Mouse (Mus musculus): ENCODE data around the gene Tnfrsf23.
A peak's percentile ranks its signal among the peaks of the same experiment; 100 is the strongest.
"Not testable (repeated sequence)": the region's sequence is repeated elsewhere in the genome, so short reads cannot be mapped to it uniquely, and the experiment has no call there.

The Tnfrsf23 gene

DNA sequence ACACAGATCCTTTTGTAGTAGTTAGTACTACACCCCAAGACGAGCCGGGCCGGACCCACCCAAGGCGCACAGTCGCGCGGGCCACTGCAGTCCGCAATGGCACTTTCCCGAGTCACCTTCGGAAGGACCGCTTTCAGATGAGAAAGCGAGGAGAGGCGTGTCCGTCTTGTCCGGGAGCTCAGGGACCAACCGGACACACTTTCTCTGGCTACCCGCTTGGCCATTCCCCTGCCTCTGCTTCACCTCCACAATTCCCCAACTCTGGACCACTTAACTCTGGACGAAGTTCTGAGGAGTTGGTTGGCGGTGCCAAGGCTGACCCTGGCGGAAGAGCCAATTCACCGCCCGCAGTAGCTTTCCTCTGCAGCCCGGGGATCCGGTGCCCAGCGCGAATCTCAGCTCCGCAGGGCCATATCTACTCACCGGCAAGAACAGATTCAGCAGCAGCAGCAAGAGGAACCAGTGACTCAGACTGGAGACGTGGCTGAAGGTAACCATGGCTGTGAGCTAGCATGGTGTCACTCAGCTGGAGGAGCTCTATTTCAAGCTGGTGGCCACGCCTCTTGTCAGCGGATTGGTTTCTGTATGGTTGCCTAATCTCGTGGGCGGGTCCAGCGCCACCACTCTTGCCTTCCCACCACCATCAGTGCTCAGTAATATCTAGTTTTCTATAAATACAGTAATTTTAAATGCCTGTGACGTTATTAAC is at the start of gene Tnfrsf23:
Tnfrsf23 (minus strand) TSS at position 514 of the 709 bp plus-strand sequence.
- DNase-seq (ENCODE audit: low read depth, low spot score): peak; percentile 74

- DNase-seq (ENCODE audit: low read depth, low spot score): no peak
Measured at GRCm38 (mm10) chr7:143733746-143734145, 48.1 kb upstream of the Tnfrsf23 start.

DNA sequence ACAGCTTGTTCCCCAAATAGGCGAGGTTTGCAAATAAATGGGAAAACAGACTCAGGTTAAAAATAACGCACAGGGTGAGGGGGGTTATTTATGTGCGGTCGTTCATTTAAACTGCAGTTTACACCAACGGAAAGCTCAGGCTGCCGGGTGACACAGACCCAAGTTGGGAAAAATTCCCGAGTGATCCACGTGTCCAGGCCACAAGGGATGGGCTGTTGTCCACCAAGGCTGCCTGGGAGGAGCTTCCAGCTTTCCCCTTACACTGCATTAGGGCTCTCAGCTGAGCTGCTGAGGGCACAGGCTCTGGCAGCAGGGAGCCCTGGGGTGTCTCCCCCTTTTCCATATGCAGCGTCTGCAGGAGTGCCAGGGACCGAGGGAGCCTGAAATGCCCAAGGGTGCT is 44.2 kb upstream of the Tnfrsf23 start:
- no peak for DNase-seq (ENCODE audit: low read depth, low spot score)

- no peak for DNase-seq (ENCODE audit: low read depth, low spot score)
Measured at GRCm38 (mm10) chr7:143726396-143726795, 40.7 kb upstream of the Tnfrsf23 start.

- no peak for DNase-seq (ENCODE audit: low read depth, low spot score)
Measured at GRCm38 (mm10) chr7:143723841-143724240, 38.2 kb upstream of the Tnfrsf23 start.

GRCm38 (mm10) chr7:143722646-143723045 is 37.0 kb upstream of the Tnfrsf23 start:
- no peak for DNase-seq (ENCODE audit: low read depth, low spot score)

- DNase-seq (ENCODE audit: low read depth, low spot score): no peak
Measured at GRCm38 (mm10) chr7:143717811-143718210, 32.1 kb upstream of the Tnfrsf23 start.

GRCm38 (mm10) chr7:143713421-143713820 is 27.7 kb upstream of the Tnfrsf23 start:
- DNase-seq (ENCODE audit: low read depth, low spot score): no peak

- DNase-seq (ENCODE audit: low read depth, low spot score): no peak
Measured at GRCm38 (mm10) chr7:143712771-143713348, 27.2 kb upstream of the Tnfrsf23 start.

DNA sequence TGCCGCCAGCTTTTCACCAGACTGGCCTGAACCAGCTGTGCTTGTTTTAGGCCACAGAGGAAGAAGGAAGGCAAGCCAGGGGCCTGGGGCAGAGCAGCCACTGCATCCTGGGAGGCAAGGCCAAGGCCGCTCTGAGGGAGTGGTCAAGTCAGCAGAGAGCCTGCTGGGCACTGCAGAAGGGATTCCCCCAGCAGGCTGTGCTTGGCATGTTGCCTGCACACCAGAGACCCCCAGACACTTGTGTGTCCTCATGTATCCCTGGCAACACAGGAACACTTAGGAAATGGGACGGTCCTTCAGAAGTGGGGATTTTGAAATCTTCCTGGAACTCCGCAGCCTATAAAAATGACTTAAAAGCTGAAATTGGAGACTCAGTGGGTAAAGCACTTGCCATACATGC is 26.4 kb upstream of the Tnfrsf23 start:
- no peak for DNase-seq (ENCODE audit: low read depth, low spot score)

GRCm38 (mm10) chr7:143711381-143711780 is 25.7 kb upstream of the Tnfrsf23 start:
- DNase-seq (ENCODE audit: low read depth, low spot score): no peak

- no peak for DNase-seq (ENCODE audit: low read depth, low spot score)
Measured at GRCm38 (mm10) chr7:143709395-143709794, 23.7 kb upstream of the Tnfrsf23 start.

DNA sequence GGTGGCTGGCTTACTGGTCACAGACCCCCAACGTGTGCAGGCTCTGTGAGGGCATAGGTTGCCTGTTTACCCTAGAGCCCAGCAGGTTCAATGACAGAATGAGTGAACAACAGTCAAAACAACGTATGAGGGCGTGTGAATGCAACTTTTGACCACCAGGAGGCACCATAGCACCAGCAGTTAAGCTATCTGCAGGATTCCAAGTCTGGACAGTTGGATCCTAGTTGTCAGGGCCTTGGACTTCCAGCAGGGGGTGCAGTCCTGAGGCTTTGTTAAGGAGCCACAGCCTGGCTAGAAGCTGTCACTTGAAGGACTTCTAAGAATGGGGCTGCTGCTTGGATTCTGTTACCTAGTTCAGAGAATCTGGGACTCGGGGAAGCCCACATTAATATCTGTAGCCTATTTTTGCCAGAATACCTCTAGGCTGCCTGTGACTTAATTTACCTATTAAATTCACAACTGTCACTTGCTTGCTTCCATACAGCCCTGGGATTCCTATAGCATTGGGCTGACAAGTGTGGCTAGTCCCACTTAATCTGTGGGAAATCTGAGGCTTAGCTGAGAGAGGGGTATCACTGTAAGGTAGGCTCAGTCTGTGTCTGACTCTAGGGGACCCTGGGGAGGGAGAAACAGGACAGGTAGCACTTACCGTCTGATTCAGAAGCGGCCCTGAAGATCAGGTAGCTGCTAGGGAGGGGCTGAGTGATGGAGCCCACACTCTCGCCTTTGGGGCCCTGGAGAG is 21.2 kb upstream of the Tnfrsf23 start:
- DNase-seq (ENCODE audit: low read depth, low spot score): peak; percentile 96

GRCm38 (mm10) chr7:143696140-143696539 is 10.5 kb upstream of the Tnfrsf23 start:
- peak; percentile 60 for DNase-seq (ENCODE audit: low read depth, low spot score)

GRCm38 (mm10) chr7:143694550-143694949 is 8.9 kb upstream of the Tnfrsf23 start:
- DNase-seq (ENCODE audit: low read depth, low spot score): no peak

GRCm38 (mm10) chr7:143692746-143693510 is 7.3 kb upstream of the Tnfrsf23 start:
- DNase-seq (ENCODE audit: low read depth, low spot score): no peak

GRCm38 (mm10) chr7:143691909-143692308 is 6.2 kb upstream of the Tnfrsf23 start:
- DNase-seq (ENCODE audit: low read depth, low spot score): no peak

- DNase-seq (ENCODE audit: low read depth, low spot score): no peak
Measured at GRCm38 (mm10) chr7:143691181-143691580, 5.5 kb upstream of the Tnfrsf23 start.

- DNase-seq (ENCODE audit: low read depth, low spot score): no peak
Measured at GRCm38 (mm10) chr7:143689946-143690345, 4.3 kb upstream of the Tnfrsf23 start.

- DNase-seq (ENCODE audit: low read depth, low spot score): no peak
Measured at GRCm38 (mm10) chr7:143689481-143689880, 3.8 kb upstream of the Tnfrsf23 start.

DNA sequence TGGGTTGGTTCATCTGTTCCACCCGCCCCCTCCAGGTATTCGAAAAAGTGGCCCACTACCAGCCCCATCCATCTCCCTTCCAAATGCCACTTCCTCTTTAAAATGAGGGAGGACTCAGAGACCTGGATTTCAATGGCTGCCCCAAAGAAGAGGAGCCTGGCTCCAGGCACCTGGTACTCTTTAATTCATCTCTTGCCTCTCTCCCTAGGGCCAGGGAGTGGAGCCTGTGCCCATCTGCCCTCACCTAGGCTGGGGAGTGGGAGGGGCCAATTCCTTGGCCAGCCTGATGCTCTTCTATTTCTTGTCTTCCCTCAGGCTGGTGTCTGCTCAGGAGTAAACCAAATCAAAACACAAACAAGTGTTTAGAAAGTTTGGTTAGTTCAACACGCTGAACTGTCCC is 1.0 kb upstream of the Tnfrsf23 start:
- DNase-seq (ENCODE audit: low read depth, low spot score): not testable (repeated sequence)

GRCm38 (mm10) chr7:143686191-143686590 is 519 bp upstream of the Tnfrsf23 start:
- DNase-seq (ENCODE audit: low read depth, low spot score): not testable (repeated sequence)
